Mouse (Mus musculus) limb, embryonic 13.5 days (tissue): Measurements from ENCODE around the gene Slco4c1. TPM values are rescaled to one million over a fixed set of nuclear protein-coding genes. Genes with fewer than 3 reads are reported as not detected.

Experiments used
- ATAC-seq: fragments of 200-750 bp; cut with Nextera tagmentation; 2 replicates; pipeline ENCODE4 v1.8.0; 2017; ENCODE audit warnings: low read depth, moderate number of reproducible peaks, moderate TSS enrichment; ENCODE audit not compliant: low FRiP score
- H3K27ac ChIP-seq: fragments of 300-500 bp; sonication (generic); 2 replicates; pipeline ENCODE4 v1.5.1; 2015; ENCODE audit warnings: inconsistent platforms, mild to moderate bottlenecking, moderate library complexity
- H3K27me3 ChIP-seq: fragments of 300-500 bp; sonication (generic); 2 replicates; pipeline ENCODE4 v1.6.1; 2015; ENCODE audit warnings: mild to moderate bottlenecking, inconsistent platforms
- H3K36me3 ChIP-seq: fragments of 300-500 bp; sonication (generic); 2 replicates; pipeline ENCODE4 v1.6.1; 2015; ENCODE audit warnings: inconsistent platforms, mild to moderate bottlenecking, moderate library complexity
- H3K4me1 ChIP-seq: fragments of 300-500 bp; sonication (generic); 2 replicates; pipeline ENCODE4 v1.6.1; 2015; ENCODE audit warnings: inconsistent platforms
- H3K4me2 ChIP-seq: fragments of 300-500 bp; sonication (generic); replicated peaks from 2 replicates; pipeline ENCODE4 v1.6.1; 2015; ENCODE audit warnings: inconsistent platforms, mild to moderate bottlenecking, moderate library complexity
- H3K4me3 ChIP-seq: fragments of 300-500 bp; sonication (generic); 2 replicates; pipeline ENCODE4 v1.5.1; 2015; ENCODE audit warnings: moderate library complexity, mild to moderate bottlenecking, inconsistent platforms
- H3K9ac ChIP-seq: fragments of 300-500 bp; sonication (generic); 2 replicates; pipeline ENCODE4 v1.6.1; 2015; ENCODE audit warnings: mild to moderate bottlenecking, inconsistent platforms
- H3K9me3 ChIP-seq: fragments of 300-500 bp; sonication (generic); 2 replicates; pipeline ENCODE4 v1.6.1; 2016; ENCODE audit warnings: inconsistent platforms
- WGBS: fragments of 180-500 bp; shearing (Covaris S2); methylation state at CpG from one replicate; pipeline ENCODE4 v1.1.7; 2015; 5-methylcytosine and 5-hydroxymethylcytosine counted together
- polyA plus RNA-seq: library from polyadenylated mRNA; unstranded; fragments of >200 nt; fragmentation: Nextera tagmentation; extraction: Ambion mirVana; gene quantifications from 2 replicates; pipeline ENCODE4 v1.2.1, GENCODE M21; 2015

Slco4c1 gene
- polyA plus RNA-seq, 1 experiment from 2014 or later, result not detected

GRCm38 (mm10) chr1:96853541-96853940 is 18.4 kb downstream of the Slco4c1 start:
- Histone ChIP-seq H3K9me3 (no peaks in the 10 kb centered on the region), H3K4me2 (no peak overlapping the region), H3K27ac (no peak overlapping the region), H3K9ac (no peak overlapping the region), H3K36me3 (no peaks in the 10 kb centered on the region), H3K4me3 (no peak overlapping the region), H3K4me1 (no peaks in the 10 kb centered on the region), H3K27me3 (no peaks in the 10 kb centered on the region)
- 65% methylated on average over 4 of the region's 4 CpGs for WGBS
- ATAC-seq, result no peak

GRCm38 (mm10) chr1:96849101-96849500 is 22.9 kb downstream of the Slco4c1 start:
- no peak overlapping the region for H3K9ac ChIP-seq
- H3K36me3 ChIP-seq, result no peaks in the 10 kb centered on the region
- WGBS, result 63% methylated on average over 4 of the region's 4 CpGs
- ATAC-seq, result no peak
- no peaks in the 10 kb centered on the region for H3K27me3 ChIP-seq
- no peak overlapping the region for H3K4me3 ChIP-seq
- no peaks in the 10 kb centered on the region for H3K9me3 ChIP-seq
- H3K4me2 ChIP-seq, result no peak overlapping the region
- no peaks in the 10 kb centered on the region for H3K4me1 ChIP-seq
- no peak overlapping the region for H3K27ac ChIP-seq

GRCm38 (mm10) chr1:96848606-96849005 is 23.4 kb downstream of the Slco4c1 start:
- no peak overlapping the region for H3K4me3 ChIP-seq
- no peak overlapping the region for H3K9ac ChIP-seq
- H3K4me2 ChIP-seq, result no peak overlapping the region
- no peaks in the 10 kb centered on the region for H3K4me1 ChIP-seq
- WGBS, result 54% methylated on average over 2 of the region's 2 CpGs
- H3K27me3 ChIP-seq, result no peaks in the 10 kb centered on the region
- H3K36me3 ChIP-seq, result no peaks in the 10 kb centered on the region
- H3K9me3 ChIP-seq, result no peaks in the 10 kb centered on the region
- no peak overlapping the region for H3K27ac ChIP-seq
- ATAC-seq, result no peak

- Histone ChIP-seq H3K27me3 (no peaks in the 10 kb centered on the region), H3K9me3 (no peaks in the 10 kb centered on the region), H3K9ac (no peak overlapping the region), H3K4me2 (no peak overlapping the region), H3K27ac (no peak overlapping the region), H3K4me1 (no peaks in the 10 kb centered on the region), H3K4me3 (no peak overlapping the region), H3K36me3 (no peaks in the 10 kb centered on the region)
- ATAC-seq, result no peak; the same call in 1 of the 2 replicates
- WGBS, result 4% methylated on average over 3 of the region's 3 CpGs
Measured at GRCm38 (mm10) chr1:96846727-96847126, 25.2 kb downstream of the Slco4c1 start.

GRCm38 (mm10) chr1:96805287-96805727 is 66.7 kb downstream of the Slco4c1 start:
- Histone ChIP-seq H3K4me3 (no peak overlapping the region), H3K27me3 (no peaks in the 10 kb centered on the region), H3K27ac (no peak overlapping the region), H3K9me3 (no peaks in the 10 kb centered on the region), H3K9ac (no peak overlapping the region), H3K4me2 (no peak overlapping the region), H3K4me1 (peaks cover 6% of the 10 kb centered on the region), H3K36me3 (no peaks in the 10 kb centered on the region)
- 22% methylated on average over 2 of the region's 2 CpGs for WGBS
- peak; percentile 59; the same call in 1 of the 2 replicates for ATAC-seq

- no peak overlapping the region for H3K27ac ChIP-seq
- H3K4me2 ChIP-seq, result no peak overlapping the region
- H3K4me1 ChIP-seq, result peaks cover 6% of the 10 kb centered on the region
- no peak for ATAC-seq
- no peak overlapping the region for H3K4me3 ChIP-seq
- no peak overlapping the region for H3K9ac ChIP-seq
- no peaks in the 10 kb centered on the region for H3K36me3 ChIP-seq
- H3K9me3 ChIP-seq, result no peaks in the 10 kb centered on the region
- H3K27me3 ChIP-seq, result no peaks in the 10 kb centered on the region
Measured at GRCm38 (mm10) chr1:96801595-96801994, 70.4 kb downstream of the Slco4c1 start.

GRCm38 (mm10) chr1:96794690-96795089 is 77.3 kb downstream of the Slco4c1 start:
- Histone ChIP-seq H3K9ac (no peak overlapping the region), H3K36me3 (no peaks in the 10 kb centered on the region), H3K9me3 (no peaks in the 10 kb centered on the region), H3K27ac (no peak overlapping the region), H3K27me3 (no peaks in the 10 kb centered on the region), H3K4me2 (no peak overlapping the region), H3K4me1 (no peaks in the 10 kb centered on the region), H3K4me3 (no peak overlapping the region)
- 45% methylated on average over 4 of the region's 4 CpGs for WGBS
- no peak for ATAC-seq

GRCm38 (mm10) chr1:96794290-96794689 is 77.7 kb downstream of the Slco4c1 start:
- Histone ChIP-seq H3K4me3 (no peak overlapping the region), H3K36me3 (no peaks in the 10 kb centered on the region), H3K4me1 (no peaks in the 10 kb centered on the region), H3K27ac (no peak overlapping the region), H3K4me2 (no peak overlapping the region), H3K27me3 (no peaks in the 10 kb centered on the region), H3K9me3 (no peaks in the 10 kb centered on the region), H3K9ac (no peak overlapping the region)
- ATAC-seq, result no peak
- WGBS, result 82% methylated on average over 5 of the region's 5 CpGs

- Histone ChIP-seq H3K9me3 (no peaks in the 10 kb centered on the region), H3K4me1 (no peaks in the 10 kb centered on the region), H3K4me3 (no peak overlapping the region), H3K27me3 (no peaks in the 10 kb centered on the region), H3K9ac (no peak overlapping the region), H3K36me3 (no peaks in the 10 kb centered on the region), H3K4me2 (no peak overlapping the region), H3K27ac (no peak overlapping the region)
- ATAC-seq, result no peak
- 89% methylated on average over 1 of the region's 1 CpGs for WGBS
Measured at GRCm38 (mm10) chr1:96789268-96789667, 82.7 kb downstream of the Slco4c1 start.

GRCm38 (mm10) chr1:96774174-96774573 is 97.8 kb downstream of the Slco4c1 start:
- H3K4me1 ChIP-seq, result no peaks in the 10 kb centered on the region

GRCm38 (mm10) chr1:96773712-96774111 is 98.3 kb downstream of the Slco4c1 start:
- Histone ChIP-seq H3K4me3 (no peak overlapping the region), H3K27me3 (no peaks in the 10 kb centered on the region), H3K36me3 (no peaks in the 10 kb centered on the region), H3K27ac (no peak overlapping the region), H3K4me2 (no peak overlapping the region), H3K9ac (no peak overlapping the region), H3K9me3 (no peaks in the 10 kb centered on the region), H3K4me1 (no peaks in the 10 kb centered on the region)
- no peak for ATAC-seq
- WGBS, result 89% methylated on average over 5 of the region's 5 CpGs

More at GRCm38 (mm10) chr1:96774174-96774573, 97.8 kb downstream of the Slco4c1 start:
- Histone ChIP-seq H3K36me3 (no peaks in the 10 kb centered on the region), H3K9me3 (no peaks in the 10 kb centered on the region), H3K9ac (no peak overlapping the region), H3K27ac (no peak overlapping the region), H3K4me2 (no peak overlapping the region), H3K4me3 (no peak overlapping the region), H3K27me3 (no peaks in the 10 kb centered on the region)
- WGBS, result 91% methylated on average over 4 of the region's 4 CpGs
- no peak for ATAC-seq

GRCm38 (mm10) chr1:96770283-96770682 is 101.7 kb downstream of the Slco4c1 start:
- 84% methylated on average over 1 of the region's 1 CpGs for WGBS
- Histone ChIP-seq H3K27me3 (no peaks in the 10 kb centered on the region), H3K9ac (no peak overlapping the region), H3K4me1 (no peaks in the 10 kb centered on the region), H3K4me2 (no peak overlapping the region), H3K4me3 (no peak overlapping the region), H3K36me3 (no peaks in the 10 kb centered on the region), H3K9me3 (no peaks in the 10 kb centered on the region), H3K27ac (no peak overlapping the region)
- ATAC-seq, result no peak

- Histone ChIP-seq H3K36me3 (no peaks in the 10 kb centered on the region), H3K27me3 (no peaks in the 10 kb centered on the region), H3K4me2 (no peak overlapping the region), H3K4me3 (no peak overlapping the region), H3K9ac (no peak overlapping the region), H3K4me1 (no peaks in the 10 kb centered on the region), H3K27ac (no peak overlapping the region), H3K9me3 (no peaks in the 10 kb centered on the region)
- WGBS, result 11% methylated on average over 4 of the region's 4 CpGs
- ATAC-seq, result no peak
Measured at GRCm38 (mm10) chr1:96768264-96768663, 103.7 kb downstream of the Slco4c1 start.
